Mouse (Mus musculus) limb, embryonic 12.5 days (tissue): ENCODE data around the gene Col18a1. TPM values are rescaled to one million over a fixed set of nuclear protein-coding genes. Genes with fewer than 3 reads are reported as not detected.

ENCODE experiments used
- ATAC-seq: fragments of 200-750 bp; cut with Nextera tagmentation; 2 replicates; pipeline ENCODE4 v1.8.0; 2017; ENCODE audit warnings: low read depth, moderate TSS enrichment; ENCODE audit not compliant: insufficient number of reproducible peaks, insufficient read depth, low FRiP score, low TSS enrichment
- H3K27ac ChIP-seq: fragments of 300-500 bp; sonication (generic); 2 replicates; pipeline ENCODE4 v1.5.1; 2016; ENCODE audit warnings: mild to moderate bottlenecking, moderate library complexity
- H3K27me3 ChIP-seq: fragments of 300-500 bp; sonication (generic); 2 replicates; pipeline ENCODE4 v1.6.1; 2016; ENCODE audit warnings: mild to moderate bottlenecking, moderate library complexity
- H3K36me3 ChIP-seq: fragments of 300-500 bp; sonication (generic); 2 replicates; pipeline ENCODE4 v1.6.1; 2016; ENCODE audit warnings: mild to moderate bottlenecking, moderate library complexity
- H3K4me1 ChIP-seq: fragments of 300-500 bp; sonication (generic); replicated peaks from 2 replicates; pipeline ENCODE4 v1.6.1; 2016
- H3K4me2 ChIP-seq: fragments of 300-500 bp; sonication (generic); 2 replicates; pipeline ENCODE4 v1.6.1; 2016; ENCODE audit warnings: mild to moderate bottlenecking, moderate library complexity
- H3K4me3 ChIP-seq: fragments of 300-500 bp; sonication (generic); replicated peaks from 2 replicates; pipeline ENCODE4 v1.5.1; 2016; ENCODE audit warnings: mild to moderate bottlenecking
- H3K9ac ChIP-seq: fragments of 300-500 bp; sonication (generic); replicated peaks from 2 replicates; pipeline ENCODE4 v1.6.1; 2016; ENCODE audit warnings: mild to moderate bottlenecking, moderate library complexity
- H3K9me3 ChIP-seq: fragments of 300-500 bp; sonication (generic); 2 replicates; pipeline ENCODE4 v1.6.1; 2016; ENCODE audit warnings: mild to moderate bottlenecking, moderate library complexity
- WGBS: fragments of 180-500 bp; shearing (Covaris S2); methylation state at CpG from one replicate; pipeline ENCODE4 v1.1.7; 2016; 5-methylcytosine and 5-hydroxymethylcytosine counted together
- polyA plus RNA-seq: library from polyadenylated mRNA; unstranded; fragments of >200 nt; fragmentation: Nextera tagmentation; extraction: Ambion mirVana; gene quantifications from 2 replicates; pipeline ENCODE4 v1.2.1, GENCODE M21; 2016

Gene Col18a1
- polyA plus RNA-seq, 1 experiment from 2014 or later, result 104 TPM

- WGBS, result 74% methylated on average over 5 of the region's 5 CpGs
- no peak for ATAC-seq
- H3K27ac ChIP-seq, result no peak overlapping the region
- no peaks in the 10 kb centered on the region for H3K36me3 ChIP-seq
- no peak overlapping the region for H3K4me3 ChIP-seq
- no peaks in the 10 kb centered on the region for H3K9me3 ChIP-seq
- H3K9ac ChIP-seq, result no peak overlapping the region
- no peaks in the 10 kb centered on the region for H3K27me3 ChIP-seq
- no peak overlapping the region for H3K4me2 ChIP-seq
- H3K4me1 ChIP-seq, result peaks cover 28% of the 10 kb centered on the region
Observed at GRCm38 (mm10) chr10:77201919-77202318, 35.6 kb upstream of the Col18a1 start.

GRCm38 (mm10) chr10:77200295-77200694 is 33.9 kb upstream of the Col18a1 start:
- no peak for ATAC-seq
- whole genome bisulfite sequencing, result 89% methylated on average over 9 of the region's 9 CpGs
- H3K36me3 ChIP-seq, result no peaks in the 10 kb centered on the region
- no peak overlapping the region for H3K4me3 ChIP-seq
- no peaks in the 10 kb centered on the region for H3K27me3 ChIP-seq
- no peaks in the 10 kb centered on the region for H3K9me3 ChIP-seq
- H3K4me1 ChIP-seq, result peaks cover 21% of the 10 kb centered on the region
- no peak overlapping the region for H3K4me2 ChIP-seq
- H3K9ac ChIP-seq, result no peak overlapping the region
- no peak overlapping the region for H3K27ac ChIP-seq

GRCm38 (mm10) chr10:77199229-77199628 is 32.9 kb upstream of the Col18a1 start:
- Histone ChIP-seq H3K36me3 (no peaks in the 10 kb centered on the region), H3K27me3 (no peaks in the 10 kb centered on the region), H3K9ac (no peak overlapping the region), H3K27ac (no peak overlapping the region), H3K4me3 (no peak overlapping the region), H3K4me2 (no peak overlapping the region), H3K4me1 (peaks cover 12% of the 10 kb centered on the region), H3K9me3 (no peaks in the 10 kb centered on the region)
- 84% methylated on average over 2 of the region's 2 CpGs for WGBS
- no peak for ATAC-seq

GRCm38 (mm10) chr10:77197469-77198209 is 31.3 kb upstream of the Col18a1 start:
- no peaks in the 10 kb centered on the region for H3K9me3 ChIP-seq
- H3K4me1 ChIP-seq, result peaks cover 10% of the 10 kb centered on the region
- H3K4me3 ChIP-seq, result no peak overlapping the region
- no peak overlapping the region for H3K9ac ChIP-seq
- H3K4me2 ChIP-seq, result no peak overlapping the region
- peak overlapping the region; percentile 24 for H3K27ac ChIP-seq
- no peaks in the 10 kb centered on the region for H3K27me3 ChIP-seq
- ATAC-seq, result 0 out of 2 replicates have a peak, but pooled peaks have one; percentile 38
- WGBS, result 41% methylated on average over 9 of the region's 9 CpGs
- H3K36me3 ChIP-seq, result no peaks in the 10 kb centered on the region

GRCm38 (mm10) chr10:77196676-77197075 is 30.3 kb upstream of the Col18a1 start:
- no peak for ATAC-seq
- Histone ChIP-seq H3K4me1 (peaks cover 19% of the 10 kb centered on the region), H3K27ac (no peak overlapping the region)

GRCm38 (mm10) chr10:77196115-77196514 is 29.8 kb upstream of the Col18a1 start:
- 83% methylated on average over 3 of the region's 3 CpGs for WGBS
- peaks cover 24% of the 10 kb centered on the region for H3K4me1 ChIP-seq

More at GRCm38 (mm10) chr10:77196676-77197075, 30.3 kb upstream of the Col18a1 start:
- 83% methylated on average over 4 of the region's 4 CpGs for WGBS
- no peak overlapping the region for H3K4me2 ChIP-seq
- H3K9ac ChIP-seq, result no peak overlapping the region
- no peak overlapping the region for H3K4me3 ChIP-seq
- H3K36me3 ChIP-seq, result no peaks in the 10 kb centered on the region
- no peaks in the 10 kb centered on the region for H3K27me3 ChIP-seq
- no peaks in the 10 kb centered on the region for H3K9me3 ChIP-seq

GRCm38 (mm10) chr10:77193495-77193894 is 27.1 kb upstream of the Col18a1 start:
- no peak overlapping the region for H3K4me2 ChIP-seq
- no peak overlapping the region for H3K27ac ChIP-seq
- H3K4me1 ChIP-seq, result peaks cover 36% of the 10 kb centered on the region
- H3K9ac ChIP-seq, result no peak overlapping the region
- H3K36me3 ChIP-seq, result no peaks in the 10 kb centered on the region
- no peaks in the 10 kb centered on the region for H3K9me3 ChIP-seq
- ATAC-seq, result no peak
- H3K4me3 ChIP-seq, result no peak overlapping the region
- no peaks in the 10 kb centered on the region for H3K27me3 ChIP-seq

More at GRCm38 (mm10) chr10:77196115-77196514, 29.8 kb upstream of the Col18a1 start:
- H3K4me2 ChIP-seq, result no peak overlapping the region
- no peaks in the 10 kb centered on the region for H3K9me3 ChIP-seq
- no peak for ATAC-seq
- no peaks in the 10 kb centered on the region for H3K27me3 ChIP-seq
- no peak overlapping the region for H3K9ac ChIP-seq
- H3K36me3 ChIP-seq, result no peaks in the 10 kb centered on the region
- no peak overlapping the region for H3K27ac ChIP-seq
- H3K4me3 ChIP-seq, result no peak overlapping the region

- Histone ChIP-seq H3K9ac (no peak overlapping the region), H3K4me3 (no peak overlapping the region), H3K27me3 (no peaks in the 10 kb centered on the region), H3K9me3 (no peaks in the 10 kb centered on the region), H3K4me1 (peaks cover 36% of the 10 kb centered on the region), H3K4me2 (no peak overlapping the region), H3K36me3 (no peaks in the 10 kb centered on the region), H3K27ac (no peak overlapping the region)
- WGBS, result 79% methylated on average over 17 of the region's 17 CpGs
- ATAC-seq, result no peak
Observed at GRCm38 (mm10) chr10:77192745-77193144, 26.4 kb upstream of the Col18a1 start.

- Histone ChIP-seq H3K4me3 (no peak overlapping the region), H3K9ac (no peak overlapping the region; the same call in 1 of the 2 replicates), H3K4me1 (peaks cover 33% of the 10 kb centered on the region), H3K36me3 (no peaks in the 10 kb centered on the region), H3K27me3 (no peaks in the 10 kb centered on the region), H3K9me3 (no peaks in the 10 kb centered on the region), H3K4me2 (no peak overlapping the region), H3K27ac (peak overlapping the region; percentile 75)
- WGBS, result 28% methylated on average over 10 of the region's 10 CpGs
- peak; percentile 50; the same call in 1 of the 2 replicates for ATAC-seq
Observed at GRCm38 (mm10) chr10:77190967-77191915, 24.9 kb upstream of the Col18a1 start.

GRCm38 (mm10) chr10:77187427-77187826 is 21.1 kb upstream of the Col18a1 start:
- ATAC-seq, result no peak
- no peaks in the 10 kb centered on the region for H3K27me3 ChIP-seq
- H3K27ac ChIP-seq, result no peak overlapping the region
- no peak overlapping the region for H3K4me2 ChIP-seq
- peaks cover 28% of the 10 kb centered on the region for H3K4me1 ChIP-seq
- no peaks in the 10 kb centered on the region for H3K9me3 ChIP-seq
- H3K36me3 ChIP-seq, result no peaks in the 10 kb centered on the region
- 93% methylated on average over 7 of the region's 7 CpGs for WGBS
- no peak overlapping the region for H3K4me3 ChIP-seq
- no peak overlapping the region for H3K9ac ChIP-seq

GRCm38 (mm10) chr10:77182804-77183331 is 16.5 kb upstream of the Col18a1 start:
- Histone ChIP-seq H3K4me3 (no peak overlapping the region), H3K4me1 (no peaks in the 10 kb centered on the region), H3K9ac (no peak overlapping the region; the same call in 1 of the 2 replicates), H3K27ac (no peak overlapping the region), H3K4me2 (no peak overlapping the region), H3K36me3 (no peaks in the 10 kb centered on the region), H3K9me3 (no peaks in the 10 kb centered on the region), H3K27me3 (no peaks in the 10 kb centered on the region)
- ATAC-seq, result no peak
- WGBS, result 76% methylated on average over 3 of the region's 3 CpGs
